Mouse (Mus musculus) myocyte (in vitro differentiated cells): ENCODE data around the gene Ugt1a8.

Experiments used
- E2F4 ChIP-seq: IDR thresholded peaks from one replicate; pipeline ENCODE4 v1.6.1; 2011; ENCODE audit warnings: mild to moderate bottlenecking, control low read depth, moderate library complexity; ENCODE audit not compliant: insufficient read depth
- MAX ChIP-seq: IDR thresholded peaks from one replicate; pipeline ENCODE4 v1.6.1; 2011; ENCODE audit warnings: low read depth, mild to moderate bottlenecking, control low read depth
- MYOD1 ChIP-seq, 3 experiments: IDR thresholded peaks; one replicate each; pipeline ENCODE4 v1.6.1; 2011; ENCODE audit warnings: control low read depth in 2 of 3, low read depth in 2 of 3, mild to moderate bottlenecking in 2 of 3, moderate library complexity in 1 of 3; ENCODE audit not compliant: insufficient read length in 2 of 3, control insufficient read depth in 1 of 3
- MYOG ChIP-seq, 3 experiments: IDR thresholded peaks; one replicate each; pipeline ENCODE4 v1.6.1; 2011; ENCODE audit warnings: control low read depth in 2 of 3, low read depth in 2 of 3, mild to moderate bottlenecking in 2 of 3; ENCODE audit not compliant: insufficient read length in 2 of 3, control insufficient read depth in 1 of 3, insufficient read depth in 1 of 3
- POLR2A ChIP-seq: IDR thresholded peaks from one replicate; pipeline ENCODE4 v1.6.1; 2011; ENCODE audit warnings: low read depth, mild to moderate bottlenecking, control low read depth, moderate library complexity; ENCODE audit not compliant: insufficient read length
- POLR2AphosphoS2 ChIP-seq: IDR thresholded peaks from one replicate; pipeline ENCODE4 v1.6.1; 2011; ENCODE audit warnings: low read depth, control low read depth; ENCODE audit not compliant: insufficient read length
- TCF3 ChIP-seq: IDR thresholded peaks from one replicate; pipeline ENCODE4 v1.6.1; 2011; ENCODE audit warnings: low read depth, control low read depth; ENCODE audit not compliant: insufficient read length
- USF1 ChIP-seq: IDR thresholded peaks from one replicate; pipeline ENCODE4 v1.6.1; 2011; ENCODE audit warnings: low read depth, mild to moderate bottlenecking, control low read depth, moderate library complexity

- TF ChIP-seq POLR2A (no peak), POLR2AphosphoS2 (no peak), E2F4 (no peak), MYOG (IDR thresholded peaks at IDR 0.05; ENCODE audit: control insufficient read depth in 1 of 3, insufficient read depth in 1 of 3, insufficient read length in 2 of 3, low read depth in 2 of 3) (no peak), USF1 (no peak), TCF3 (no peak), MAX (no peak), MYOD1 (IDR thresholded peaks at IDR 0.05; ENCODE audit: control insufficient read depth in 1 of 3, insufficient read length in 2 of 3, low read depth in 2 of 3) (no peak)
These were observed 78.1 kb downstream of the Ugt1a8 start, which contains the start of gene Ugt1a5 for GRCm38 (mm10) chr1:88165711-88166110.
